Mouse (Mus musculus) retina, postnatal 7 days (tissue): ENCODE data around the gene Tsga13.

Source experiments
- DNase-seq: peaks from one replicate; pipeline ENCODE4 v3.0.0-alpha.2; 2012; ENCODE audit warnings: low read depth, low spot score

Gene Tsga13

GRCm38 (mm10) chr6:30865031-30865678, 50.2 kb downstream of the Tsga13 start:
- DNase-seq, result no peak

- DNase-seq, result no peak
Observed at GRCm38 (mm10) chr6:30855956-30856355, 59.4 kb downstream of the Tsga13 start.

DNA sequence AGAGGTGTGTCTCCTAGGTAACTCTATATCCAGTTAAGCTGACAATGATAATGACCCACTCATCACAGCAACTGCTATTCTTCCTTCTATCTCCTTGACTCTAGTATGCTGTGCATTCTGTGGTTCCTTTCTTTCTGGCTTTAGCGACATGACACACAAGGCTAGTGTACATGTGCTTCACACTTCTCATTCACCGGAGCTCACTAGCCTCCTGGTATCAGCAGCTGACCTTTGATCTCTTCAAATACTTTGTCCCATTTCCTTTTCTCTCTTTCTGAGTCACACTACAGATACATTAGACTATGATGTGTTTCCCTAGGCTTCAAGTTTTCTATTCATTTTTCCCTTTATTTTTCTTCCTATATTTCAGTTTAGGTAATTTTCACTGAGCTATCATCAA, 60.2 kb downstream of the Tsga13 start:
- no peak for DNase-seq

GRCm38 (mm10) chr6:30849818-30850217, 65.6 kb downstream of the Tsga13 start:
- DNase-seq, result no peak
